Mouse (Mus musculus) A20 (cell line): ENCODE data around the gene Kars.
A peak's percentile ranks its signal among the peaks of the same experiment; 100 is the strongest.

Experiments used
- DNase-seq: peaks from one replicate; pipeline ENCODE4 v3.0.0-alpha.2; 2011; ENCODE audit warnings: low read depth, low spot score

The Kars gene

DNA sequence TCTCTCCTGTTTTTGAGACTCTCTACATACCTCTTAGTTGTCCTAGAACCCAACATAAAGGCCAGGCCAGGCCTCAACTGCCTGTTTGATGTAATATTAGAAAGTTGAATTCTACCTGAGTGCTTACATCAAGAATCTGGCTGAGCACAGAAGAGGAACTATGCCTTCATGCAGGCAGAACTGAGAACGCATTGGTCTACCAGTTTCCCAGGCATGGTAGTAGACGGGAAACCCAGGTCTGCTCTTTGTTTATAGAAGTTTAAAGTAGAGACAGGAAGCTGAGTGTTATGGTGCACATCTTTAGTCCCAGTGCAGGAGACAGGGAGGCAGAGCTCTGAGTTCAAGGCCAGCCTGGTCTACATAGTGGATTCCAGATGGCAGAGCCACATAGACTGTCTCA is 64.0 kb downstream of the Kars start:
- DNase-seq, result peak; percentile 72

DNA sequence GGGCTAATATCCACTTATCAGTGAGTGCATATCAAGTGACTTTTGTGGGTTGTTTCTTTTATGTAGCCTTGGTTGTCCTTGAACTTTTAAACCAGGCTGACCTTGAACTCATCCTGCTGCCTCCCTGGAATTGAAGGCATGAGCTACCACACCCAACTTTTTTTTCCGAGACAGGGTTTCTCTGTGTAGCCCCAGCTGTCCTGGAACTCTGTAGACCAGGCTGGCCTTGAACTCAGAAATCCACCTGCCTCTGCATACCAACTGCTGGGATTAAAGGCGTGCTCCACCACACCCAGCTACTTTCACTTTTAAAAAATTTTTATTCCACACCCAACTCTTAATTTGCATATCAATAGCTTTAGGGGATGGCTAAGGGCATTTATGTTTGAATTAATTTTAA is 67.6 kb downstream of the Kars start:
- DNase-seq, result no peak
